Mouse (Mus musculus) kidney, postnatal 4 days (tissue): ENCODE results near the gene Limd1.

ENCODE experiments used
- DNase-seq, 2 experiments: peaks; one replicate each; pipeline ENCODE4 v3.0.0; 2021; ENCODE audit warnings: mixed read lengths in 2 of 2

The Limd1 gene

DNA sequence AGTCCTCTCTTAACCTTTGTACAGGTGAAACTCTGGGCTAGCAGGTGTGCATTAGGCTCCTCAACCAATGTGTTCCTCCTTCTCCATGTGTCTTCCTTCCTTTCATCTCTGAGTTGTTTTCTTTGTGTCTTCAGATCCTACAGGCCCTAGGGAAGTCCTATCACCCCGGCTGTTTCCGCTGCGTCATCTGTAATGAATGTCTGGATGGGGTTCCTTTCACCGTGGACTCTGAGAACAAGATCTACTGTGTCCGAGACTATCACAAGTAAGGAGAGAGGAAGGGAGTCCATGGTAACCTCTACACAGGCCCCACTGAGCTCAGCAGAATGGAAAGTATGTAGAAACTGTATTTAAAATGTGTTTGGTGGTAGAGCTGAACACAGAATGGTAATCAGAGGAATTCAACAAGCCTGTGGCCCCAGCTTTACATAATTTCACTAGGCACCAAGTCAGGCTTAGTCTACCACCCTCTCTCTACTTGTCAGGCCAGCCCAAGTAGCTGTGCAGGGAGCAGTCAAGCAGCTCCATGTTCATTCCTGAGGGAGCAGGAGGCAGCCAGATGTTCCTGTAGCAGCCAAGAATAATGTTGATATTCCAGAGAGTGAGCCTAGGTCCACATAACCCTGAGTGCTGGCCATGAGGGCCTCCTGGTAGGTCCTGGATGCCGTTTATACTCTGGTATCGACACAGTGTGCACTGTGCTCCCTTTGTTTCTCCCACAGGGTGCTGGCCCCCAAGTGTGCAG lies 38.3 kb downstream of the Limd1 start:
- DNase-seq: no peak

DNA sequence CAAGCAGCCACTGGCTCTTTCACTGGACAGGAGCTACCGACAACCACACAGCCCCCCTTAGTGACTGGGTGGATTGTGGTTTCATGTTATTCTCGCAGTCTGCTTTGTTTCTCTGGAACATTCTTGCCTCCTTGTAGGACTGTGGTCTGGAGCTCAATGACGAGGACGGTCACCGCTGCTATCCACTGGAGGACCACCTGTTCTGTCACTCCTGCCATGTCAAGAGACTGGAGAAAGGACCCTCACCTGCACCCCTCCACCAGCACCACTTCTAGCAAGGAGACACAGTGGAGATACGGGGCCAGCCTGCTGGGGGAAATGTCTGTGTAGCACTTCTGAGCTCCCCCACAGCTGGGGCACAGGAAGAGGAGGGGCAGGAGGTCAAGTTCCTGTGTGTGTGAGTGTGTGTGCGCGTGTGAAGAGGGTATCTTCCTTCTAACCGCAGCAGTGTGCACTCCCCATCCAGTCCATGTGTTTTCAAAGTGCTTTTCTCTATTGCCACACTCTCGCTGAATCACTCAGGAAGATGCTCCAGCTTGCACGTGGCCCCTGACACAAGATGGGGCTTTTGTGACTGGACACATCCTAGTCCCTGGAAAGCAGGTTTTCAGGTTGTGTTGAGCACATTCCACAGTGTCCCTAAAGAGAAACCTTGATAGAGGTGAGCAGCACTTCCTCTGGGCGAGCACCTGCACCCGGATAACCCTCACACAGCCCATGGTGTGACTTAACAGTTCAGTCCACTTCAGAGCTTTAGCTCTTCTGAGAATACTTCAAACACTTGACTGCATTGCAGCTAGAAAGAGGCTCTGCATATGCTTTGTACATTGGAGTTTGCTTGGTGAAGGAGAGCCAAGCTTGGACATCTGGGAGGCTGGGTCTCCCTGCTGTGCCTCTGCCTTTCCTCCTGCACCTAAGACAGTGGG lies 40.7 kb downstream of the Limd1 start:
- DNase-seq: no peak

GRCm38 (mm10) chr9:123520735-123521134 lies 42.2 kb downstream of the Limd1 start:
- no peak for DNase-seq

- DNase-seq: peak; percentile 53 to 64
Measured at GRCm38 (mm10) chr9:123523676-123524075, 45.2 kb downstream of the Limd1 start.

DNA sequence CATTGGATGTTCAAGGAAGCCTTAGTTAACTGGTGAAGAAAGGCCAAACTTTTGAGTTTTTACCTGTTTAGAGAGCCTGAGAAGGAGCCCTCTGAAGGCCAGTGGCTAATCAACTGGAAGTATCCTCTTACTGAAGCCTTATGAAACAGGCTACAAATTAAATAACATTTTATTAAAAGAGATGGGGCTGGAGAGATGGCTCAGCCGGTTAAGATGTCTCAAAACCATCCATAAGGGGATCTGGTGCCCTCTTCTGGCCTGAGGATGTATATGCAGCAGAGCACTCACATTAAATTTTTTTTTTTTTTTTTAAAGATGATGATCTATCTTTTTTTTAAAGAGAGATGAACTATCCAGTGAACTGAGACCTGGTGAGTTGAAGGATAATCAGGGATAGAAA lies 46.6 kb downstream of the Limd1 start:
- DNase-seq: peak; percentile 74 to 82

- no peak for DNase-seq
Measured at GRCm38 (mm10) chr9:123526502-123526901, 48.0 kb downstream of the Limd1 start.

GRCm38 (mm10) chr9:123528087-123528925 lies 49.8 kb downstream of the Limd1 start:
- no peak for DNase-seq

DNA sequence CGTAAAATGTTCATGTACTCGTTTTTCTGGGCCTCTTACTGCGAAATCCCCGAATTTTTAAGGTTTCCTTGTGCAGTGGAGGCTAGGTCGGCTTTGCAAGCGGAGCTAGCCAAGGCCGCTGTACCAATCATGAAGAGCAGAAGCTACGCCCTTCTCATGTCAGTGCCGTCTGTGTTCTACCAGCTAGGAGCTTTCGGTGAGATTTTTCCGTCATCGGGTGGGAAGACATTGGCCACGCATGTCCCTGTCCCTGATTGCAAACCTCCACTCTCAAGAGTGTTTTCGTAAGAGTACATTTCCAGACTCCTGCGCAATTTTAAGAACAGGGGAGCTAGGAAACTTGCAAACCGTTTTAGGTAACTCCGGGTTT lies 50.4 kb downstream of the Limd1 start:
- peak; percentile 46 to 71 for DNase-seq

GRCm38 (mm10) chr9:123529392-123530157 lies 51.1 kb downstream of the Limd1 start, which contains the start of gene Sacm1l:
TSS of gene Sacm1l (plus strand) at chr9:123529759.
- DNase-seq: peak; percentile 99 to 100

DNA sequence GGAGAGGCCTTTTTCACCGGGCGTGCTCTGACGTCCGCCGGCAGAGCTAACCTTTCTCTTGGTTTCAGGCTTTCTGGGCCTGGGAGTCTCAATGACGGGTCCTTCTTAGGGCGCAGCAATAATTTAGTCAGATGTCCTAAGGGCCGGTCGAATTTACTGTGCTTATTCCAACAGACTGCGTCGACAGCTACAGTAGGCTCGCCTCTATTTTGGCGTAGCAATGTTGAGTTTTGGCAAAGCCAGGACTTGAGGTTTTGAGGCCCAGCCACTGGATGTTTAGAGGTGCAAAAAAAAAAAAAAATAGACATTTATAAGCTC lies 51.6 kb downstream of the Limd1 start:
- no peak for DNase-seq

DNA sequence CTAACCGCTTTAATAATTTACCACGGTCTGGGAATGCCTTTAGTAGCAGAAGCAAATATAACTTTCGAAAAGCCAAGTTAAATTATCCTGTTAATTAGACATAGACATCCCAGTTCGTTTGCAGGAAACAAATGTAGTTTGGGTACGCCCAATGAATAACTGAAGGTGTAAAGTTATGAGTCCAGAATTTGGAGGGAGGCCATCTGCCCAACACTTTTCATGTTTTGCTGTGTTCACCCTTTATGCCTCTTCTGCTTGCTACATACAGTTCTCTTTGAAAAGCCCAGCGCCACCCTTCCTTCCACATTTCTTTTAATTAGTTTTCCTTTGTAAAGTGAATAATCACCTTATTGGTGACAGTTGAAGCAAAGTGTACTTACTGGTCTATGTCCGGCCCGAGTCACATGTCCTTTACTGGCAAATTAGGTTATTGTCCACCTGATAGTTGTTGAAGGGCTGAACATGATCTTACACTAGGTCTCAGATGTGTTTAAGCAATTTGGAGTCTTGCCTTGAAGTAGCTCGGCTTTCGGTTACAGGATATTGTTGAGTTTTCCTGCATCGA lies 52.1 kb downstream of the Limd1 start:
- DNase-seq: no peak

- DNase-seq: no peak
Measured at GRCm38 (mm10) chr9:123531234-123531633, 52.7 kb downstream of the Limd1 start.

DNA sequence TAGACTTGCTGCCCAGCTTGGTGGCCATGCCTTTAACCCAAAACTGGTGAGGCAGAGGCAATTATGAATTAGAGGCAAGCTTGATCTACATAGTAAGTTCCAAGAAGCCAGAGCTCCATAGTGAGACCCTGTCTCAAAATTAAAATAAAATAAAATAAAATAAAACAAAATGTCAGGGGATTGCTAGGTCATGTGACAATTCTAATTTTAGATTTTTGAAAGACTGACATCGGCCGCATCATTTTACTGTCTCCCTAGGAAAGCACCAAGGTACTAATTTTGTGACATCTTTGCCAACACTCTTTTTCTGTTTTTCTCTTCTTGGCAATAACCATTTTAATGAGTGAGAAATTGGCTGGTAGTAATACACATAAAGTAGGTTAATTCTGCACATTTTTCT lies 58.1 kb downstream of the Limd1 start:
- DNase-seq: no peak

GRCm38 (mm10) chr9:123538189-123538588 lies 59.7 kb downstream of the Limd1 start:
- DNase-seq: no peak

GRCm38 (mm10) chr9:123539093-123539492 lies 60.6 kb downstream of the Limd1 start:
- DNase-seq: no peak

DNA sequence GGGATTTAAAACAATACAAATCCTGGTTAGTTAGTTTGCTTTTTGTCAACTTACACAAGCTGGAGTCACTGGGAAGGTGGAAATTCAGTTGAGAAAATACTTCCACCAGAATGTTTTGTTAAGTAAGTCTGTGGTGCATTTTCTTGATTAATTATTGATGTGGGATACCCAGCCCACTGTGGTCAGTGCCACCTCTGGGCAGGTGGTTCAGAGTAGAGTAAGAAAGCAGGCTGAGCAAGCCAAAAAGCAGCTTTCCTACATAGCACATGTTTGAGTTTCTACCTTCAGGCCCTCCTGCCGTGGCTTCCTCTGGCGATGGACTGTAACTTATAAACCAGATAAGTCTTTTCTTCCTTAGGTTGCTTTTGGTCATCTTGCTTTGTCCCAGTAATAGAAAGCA lies 61.3 kb downstream of the Limd1 start:
- DNase-seq: peak; percentile 13 to 35

DNA sequence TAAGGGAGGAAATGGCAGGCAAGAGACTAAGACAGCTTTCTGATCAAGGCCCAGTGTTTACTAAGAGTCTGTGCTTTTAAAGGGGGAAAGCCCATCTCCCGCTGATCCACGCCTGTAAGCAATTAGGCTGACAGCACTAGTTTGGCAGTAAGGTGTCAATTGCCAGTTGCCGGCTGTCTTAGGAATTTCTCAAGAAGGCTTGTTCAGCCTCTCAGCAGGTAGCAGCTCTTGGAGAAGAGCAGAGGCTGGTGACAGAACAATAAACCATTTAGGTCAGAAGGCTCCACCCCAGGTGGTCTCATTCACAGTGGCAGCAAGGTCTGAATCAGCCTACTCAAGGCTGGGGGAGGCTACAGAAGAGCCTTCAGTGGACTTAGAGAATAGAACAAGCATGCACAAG lies 76.1 kb downstream of the Limd1 start:
- DNase-seq: no peak
